Mouse (Mus musculus): ENCODE data around the gene D10Jhu81e.

The D10Jhu81e gene

GRCm38 (mm10) chr10:78163241-78163640 lies 6.3 kb downstream of the D10Jhu81e start:
- no peak for DNase-seq (ENCODE audit: low spot score in 2 of 2)

DNA sequence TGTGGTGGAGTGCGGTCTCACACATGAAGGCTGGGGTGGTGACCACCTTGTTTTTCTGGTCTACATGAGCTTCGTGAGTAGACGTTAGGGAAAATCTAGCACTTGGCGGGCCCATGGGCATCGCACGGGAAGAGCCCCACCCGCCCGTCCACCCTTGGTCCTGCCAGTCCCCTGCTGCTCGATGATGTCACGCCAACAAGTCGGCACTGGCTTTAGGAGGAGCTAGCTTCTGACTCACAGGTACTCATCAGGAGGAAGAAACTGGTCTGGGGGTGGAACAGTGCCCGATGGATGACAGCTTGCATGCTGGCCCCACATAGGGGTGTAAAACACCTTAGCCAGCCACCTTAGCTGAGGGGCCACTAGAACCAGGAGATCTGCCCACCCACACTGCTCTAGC lies 6.9 kb downstream of the D10Jhu81e start:
- no peak for DNase-seq (ENCODE audit: low spot score in 2 of 2)

DNA sequence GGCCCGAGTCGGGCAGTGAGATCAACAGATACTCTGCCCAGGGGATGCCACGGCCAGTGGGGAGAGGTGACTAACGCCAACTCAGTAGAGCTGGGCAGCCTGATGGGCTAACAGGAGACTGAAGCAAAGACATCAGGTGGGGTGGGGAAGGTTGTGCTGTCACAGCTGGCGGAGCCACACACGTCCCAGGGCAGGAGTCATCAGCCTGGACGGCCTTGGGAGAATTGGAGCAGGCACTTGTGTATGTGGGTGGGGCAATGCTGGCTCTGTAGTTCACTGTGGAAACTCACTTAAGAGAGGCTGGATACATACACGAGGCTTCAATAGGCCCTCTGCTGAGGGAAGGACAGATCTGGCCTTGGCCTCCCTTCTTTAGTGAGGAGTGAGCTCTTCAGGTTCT lies 8.5 kb downstream of the D10Jhu81e start:
- DNase-seq (ENCODE audit: low spot score in 2 of 2), result no peak

GRCm38 (mm10) chr10:78160369-78161095 lies 9.1 kb downstream of the D10Jhu81e start:
- no peak for DNase-seq (ENCODE audit: low spot score in 2 of 2)

DNA sequence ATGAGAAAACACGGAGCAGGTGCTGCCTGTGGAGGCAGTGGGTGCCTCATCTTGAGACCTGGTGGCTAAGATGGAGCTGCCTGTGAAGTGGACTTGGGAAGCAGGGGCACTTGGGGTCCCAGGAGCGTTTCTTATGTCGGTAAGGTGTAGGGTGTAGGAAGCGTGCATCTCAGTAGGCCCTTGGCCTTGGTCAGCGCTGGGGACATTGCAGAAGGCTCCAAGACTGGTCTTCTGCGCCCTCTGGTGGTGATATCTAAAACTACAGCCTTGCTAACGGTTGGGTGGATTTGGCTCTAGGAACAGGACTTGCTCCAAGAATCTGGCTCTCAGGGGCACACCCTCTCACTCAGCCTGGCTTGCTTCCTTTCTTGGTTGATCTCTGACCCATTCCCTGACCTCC lies 9.7 kb downstream of the D10Jhu81e start:
- DNase-seq (ENCODE audit: low spot score in 2 of 2), result peak in 1 of 2 experiments; percentile 90

DNA sequence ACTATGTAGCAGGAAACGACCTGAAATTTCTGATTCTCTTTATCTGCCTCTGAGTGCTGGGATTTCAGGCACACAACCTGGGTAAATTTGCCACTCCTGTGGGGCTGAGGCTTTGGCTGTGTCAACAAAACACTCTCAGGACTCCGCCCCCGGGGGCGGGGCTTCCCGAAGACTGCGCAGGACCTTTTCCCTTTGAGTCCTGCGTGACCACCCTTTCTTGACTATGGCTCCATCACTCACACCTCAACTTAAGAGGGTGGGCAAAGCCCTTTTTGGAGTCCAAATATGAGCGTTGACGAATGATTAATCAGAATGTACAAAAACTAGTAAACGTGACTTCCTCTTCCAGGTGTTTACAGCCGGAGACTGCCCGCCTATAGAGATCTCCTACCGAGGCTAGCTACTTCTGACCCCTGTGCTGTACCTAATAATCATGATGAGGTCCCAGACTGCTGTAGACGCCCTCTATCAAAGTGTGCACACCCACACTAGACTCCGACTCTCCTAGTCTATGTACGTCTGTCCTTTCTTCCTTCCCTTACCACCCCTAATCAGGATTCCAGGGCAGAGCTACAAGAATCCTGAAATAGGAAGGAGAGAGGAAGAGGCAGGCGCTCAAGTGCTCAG lies 10.2 kb downstream of the D10Jhu81e start:
- DNase-seq (ENCODE audit: low spot score in 2 of 2), result peak in 1 of 2 experiments; percentile 51

- DNase-seq (ENCODE audit: low spot score in 2 of 2), result no peak
Observed at GRCm38 (mm10) chr10:78158041-78158440, 11.5 kb downstream of the D10Jhu81e start.

DNA sequence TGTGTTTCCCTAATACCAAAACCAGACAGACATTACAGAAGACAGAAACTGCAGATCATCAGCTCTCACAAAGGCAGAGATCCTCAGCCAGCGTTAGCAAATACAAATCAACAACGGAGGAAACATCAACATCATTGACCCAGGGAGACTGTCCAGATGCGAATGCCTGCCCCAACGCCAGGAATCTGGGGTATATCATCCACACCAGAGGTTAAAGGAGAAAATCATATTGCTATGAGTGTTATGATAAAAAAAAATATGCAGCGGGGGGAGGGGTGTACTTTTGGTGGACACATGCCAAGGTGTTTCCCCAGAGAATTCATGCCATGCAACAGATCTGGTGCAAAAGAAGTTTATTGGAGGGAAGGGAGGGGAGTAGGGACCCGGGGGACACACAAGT lies 12.7 kb downstream of the D10Jhu81e start:
- DNase-seq (ENCODE audit: low spot score in 2 of 2), result no peak

- no peak for DNase-seq (ENCODE audit: low spot score in 2 of 2)
Observed at GRCm38 (mm10) chr10:78148834-78149766, 20.5 kb downstream of the D10Jhu81e start.

DNA sequence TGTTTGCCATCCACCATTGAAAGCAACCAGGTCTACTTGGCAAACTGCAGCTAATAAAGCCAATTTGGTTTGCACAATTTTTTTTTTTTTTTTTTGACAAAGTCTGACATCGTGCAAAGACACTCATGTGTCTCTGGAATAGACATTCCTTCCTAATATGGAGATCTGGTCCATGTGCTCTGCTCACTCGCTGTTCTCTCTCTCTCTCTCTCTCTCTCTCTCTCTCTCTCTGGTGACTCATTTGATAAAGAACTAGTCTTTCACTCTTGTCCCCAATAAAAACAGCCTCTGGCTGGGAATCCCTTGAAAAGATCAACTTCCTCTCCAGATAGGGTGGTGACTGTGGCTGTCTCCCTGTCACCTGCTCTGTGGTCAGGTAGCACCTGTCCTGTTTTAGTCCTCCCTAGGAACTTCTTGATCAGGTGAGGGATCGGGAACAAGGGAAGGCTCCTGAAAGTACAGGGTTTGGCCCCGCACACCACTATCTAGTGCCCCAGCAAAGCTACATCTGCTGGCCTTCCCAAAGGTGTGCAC lies 21.6 kb downstream of the D10Jhu81e start:
- DNase-seq (ENCODE audit: low spot score in 2 of 2), result no peak

GRCm38 (mm10) chr10:78143727-78144505 lies 25.7 kb downstream of the D10Jhu81e start:
- DNase-seq (ENCODE audit: low spot score in 2 of 2), result peak in 1 of 2 experiments; percentile 73

DNA sequence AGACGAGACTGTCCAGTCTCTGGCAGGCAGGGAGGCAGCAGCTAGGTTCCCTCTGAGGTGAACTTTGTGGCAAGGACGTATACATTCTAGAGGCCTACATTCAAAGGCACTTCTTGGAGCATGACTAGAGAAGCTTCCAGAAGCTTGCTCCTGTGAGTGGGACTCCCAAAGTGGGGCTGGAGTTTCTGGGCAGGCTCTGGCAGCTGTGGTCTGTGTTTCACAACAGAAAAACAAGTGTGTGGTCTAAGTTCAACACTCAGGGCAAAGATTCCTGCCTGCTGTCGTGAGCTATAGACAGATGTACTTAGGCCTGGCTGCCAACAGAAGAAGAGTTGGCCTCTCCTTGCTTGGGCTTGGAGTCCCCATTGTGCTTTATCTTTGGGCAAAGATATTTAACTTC lies 28.7 kb downstream of the D10Jhu81e start:
- DNase-seq (ENCODE audit: low spot score in 2 of 2), result no peak

GRCm38 (mm10) chr10:78140251-78140600 lies 29.4 kb downstream of the D10Jhu81e start:
- DNase-seq (ENCODE audit: low spot score in 2 of 2), result no peak

DNA sequence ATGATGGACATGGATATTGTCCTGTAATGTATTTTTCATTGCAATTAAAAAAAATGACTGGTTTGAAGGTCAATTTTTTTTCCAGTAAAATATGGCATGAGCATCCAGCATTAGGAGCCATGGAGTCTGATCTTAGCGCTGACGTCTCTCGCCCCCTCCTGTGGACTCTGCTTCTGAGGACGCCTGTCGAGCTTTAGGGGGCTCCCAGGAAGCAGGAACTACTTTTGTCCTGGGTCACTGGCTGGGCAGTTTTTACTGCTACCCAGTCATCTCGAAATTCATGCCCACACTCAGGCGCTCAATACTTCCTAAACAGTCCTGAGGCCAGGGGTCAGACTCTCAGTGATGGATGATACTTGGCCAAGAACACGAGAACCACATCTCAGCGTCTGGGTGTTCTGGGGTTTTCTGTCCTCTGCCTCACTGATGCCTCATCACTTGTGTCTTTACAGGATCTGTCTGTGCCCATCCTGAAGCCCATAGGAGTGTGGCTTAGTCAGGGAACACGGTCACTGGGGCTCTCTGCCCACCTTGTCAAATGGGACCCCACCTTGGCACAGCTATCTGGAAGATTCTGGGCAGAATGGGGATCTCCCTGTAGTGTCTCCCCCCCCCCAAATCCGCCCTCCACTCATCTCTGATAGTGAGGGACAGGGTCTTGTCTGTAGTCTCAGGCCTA lies 29.9 kb downstream of the D10Jhu81e start:
- DNase-seq (ENCODE audit: low spot score in 2 of 2), result no peak

DNA sequence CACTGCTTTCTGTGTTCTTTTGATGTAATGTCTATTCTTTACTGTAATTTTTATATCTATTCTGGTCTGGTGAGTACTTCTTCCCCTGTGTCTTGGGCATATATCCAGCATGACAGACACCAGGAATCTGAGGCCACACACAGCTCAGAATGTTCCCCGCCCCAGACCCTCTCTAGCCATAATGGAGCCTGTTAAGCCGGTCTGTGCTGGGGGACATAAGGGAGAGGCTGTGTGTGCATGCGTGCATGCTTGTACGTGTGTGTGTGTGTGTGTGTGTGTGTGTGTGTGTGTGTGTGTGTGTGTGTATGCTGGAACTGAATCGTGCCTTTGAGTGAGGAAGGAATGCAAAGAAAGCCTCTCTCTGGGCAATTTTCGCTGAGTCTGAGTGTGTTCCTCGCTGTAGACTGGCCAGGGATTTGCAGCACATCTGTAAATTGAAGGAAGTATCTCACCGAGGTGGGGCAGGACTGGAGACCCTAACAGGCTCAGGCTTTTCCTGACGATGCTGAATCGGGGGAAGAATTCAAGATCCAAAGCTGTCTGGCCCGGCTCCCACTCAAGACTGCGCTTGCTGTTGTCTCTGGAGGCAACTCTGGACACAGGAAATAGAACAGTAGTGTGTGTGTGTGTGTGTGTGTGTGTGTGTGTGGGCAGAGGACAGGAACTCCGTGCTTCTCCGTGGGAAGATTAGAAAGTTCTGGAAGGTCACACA lies 30.6 kb downstream of the D10Jhu81e start:
- DNase-seq (ENCODE audit: low spot score in 2 of 2), result no peak

GRCm38 (mm10) chr10:78137191-78137590 lies 32.4 kb downstream of the D10Jhu81e start:
- DNase-seq (ENCODE audit: low spot score in 2 of 2), result no peak

- no peak for DNase-seq (ENCODE audit: low spot score in 2 of 2)
Observed at GRCm38 (mm10) chr10:78135947-78136346, 33.6 kb downstream of the D10Jhu81e start.

GRCm38 (mm10) chr10:78134975-78135798 lies 34.4 kb downstream of the D10Jhu81e start:
- no peak for DNase-seq (ENCODE audit: low spot score in 2 of 2)

DNA sequence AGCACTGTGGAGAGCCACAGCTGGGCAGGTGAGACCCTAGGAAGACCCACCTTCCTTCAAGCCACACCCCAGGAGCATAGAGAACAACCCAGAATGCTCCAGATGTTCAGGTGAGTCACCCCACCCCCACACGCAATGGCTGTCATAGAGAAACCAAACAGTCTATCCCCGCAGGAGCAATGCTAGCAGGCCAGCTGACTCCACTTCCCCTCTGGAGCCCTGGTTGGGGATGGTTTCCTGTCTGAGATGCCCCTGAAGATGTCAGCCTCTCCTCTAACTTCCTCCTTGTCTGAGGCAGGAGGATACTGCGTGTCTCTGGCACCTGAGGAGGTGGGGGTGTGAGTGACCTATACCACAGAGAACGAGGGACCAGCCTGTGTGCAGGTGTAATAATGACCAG lies 35.2 kb downstream of the D10Jhu81e start:
- DNase-seq (ENCODE audit: low spot score in 2 of 2), result no peak
